Mouse (Mus musculus) layer of hippocampus, postnatal 14 days (tissue): ENCODE measurements around the gene Ppm1b. TPM values are rescaled to one million over a fixed set of nuclear protein-coding genes. Genes with fewer than 3 reads are reported as not detected.

Source experiments
- DNase-seq, 2 experiments: peaks; one replicate each; pipeline ENCODE4 v3.0.0; 2021 to 2022; ENCODE audit warnings: low spot score in 2 of 2, mixed read lengths in 1 of 2
- total RNA-seq, 2 experiments: library from RNA; stranded (reverse); gene quantifications; 2 replicates each; pipeline ENCODE4 v1.2.3; 2021

Ppm1b gene
- total RNA-seq, 2 experiments from 2014 or later = 119 to 125 TPM

- DNase-seq = peak; percentile 99 to 100
Observed at GRCm38 (mm10) chr17:84957487-84958259, 1.1 kb downstream of the Ppm1b start.

DNA sequence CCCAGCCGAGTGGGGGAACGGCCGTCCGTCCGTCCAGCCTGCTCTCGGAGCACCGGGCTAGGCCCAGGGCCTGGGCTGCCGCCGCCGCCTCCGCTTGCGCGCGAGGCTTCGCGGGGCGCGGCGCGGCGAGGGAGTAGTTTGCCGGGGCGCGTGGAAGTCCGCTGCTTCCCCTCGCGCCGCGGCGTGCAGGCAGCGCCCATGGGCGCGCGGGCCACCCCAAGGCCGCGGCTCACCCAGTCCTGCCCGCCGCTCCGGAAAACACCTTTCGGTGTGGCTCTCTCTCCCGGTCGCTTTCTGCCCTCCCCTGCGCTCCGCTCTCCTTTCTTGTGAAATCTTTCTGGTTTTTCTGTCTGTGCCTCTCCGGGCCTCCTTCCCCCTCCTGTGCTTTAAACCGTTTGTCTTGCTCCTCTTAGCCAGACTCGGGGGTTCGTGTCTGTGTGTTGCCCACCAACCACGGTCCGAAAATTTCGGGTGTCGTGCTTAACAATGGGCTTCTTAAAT is 1.9 kb downstream of the Ppm1b start:
- DNase-seq = no peak

DNA sequence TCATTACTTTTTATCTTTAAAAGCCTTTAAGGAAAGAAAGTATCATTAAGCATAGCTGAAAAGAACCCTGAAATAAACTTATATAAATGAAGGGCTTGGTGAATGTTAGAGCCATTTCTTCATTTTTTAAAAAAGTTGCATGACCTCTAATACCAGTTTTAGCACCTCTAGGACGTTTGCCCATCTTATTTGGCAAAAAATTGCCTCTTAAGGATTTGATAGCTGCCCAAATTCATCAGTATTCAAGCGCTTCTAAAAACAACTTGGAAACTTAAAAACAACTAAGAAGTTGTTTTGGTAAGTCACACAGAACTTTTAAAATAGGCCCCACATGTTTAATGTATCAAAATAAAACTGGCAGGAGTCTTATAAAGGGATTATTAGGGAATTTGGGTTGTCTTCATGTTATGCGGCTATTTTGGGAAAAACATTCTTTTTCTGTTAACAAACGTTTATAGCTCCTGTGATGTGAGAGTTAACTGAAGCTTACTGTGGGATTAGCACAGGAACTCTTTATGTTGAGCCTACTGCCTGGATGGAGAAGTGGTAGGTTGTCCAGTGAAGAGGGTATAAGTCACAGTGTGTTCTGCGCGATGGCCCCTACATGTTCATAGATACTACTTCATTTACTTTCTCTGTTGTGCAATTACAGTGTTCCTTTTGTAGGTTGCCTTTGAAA is 2.6 kb downstream of the Ppm1b start:
- DNase-seq = no peak

- no peak for DNase-seq
Observed at GRCm38 (mm10) chr17:84959665-84960020, 3.1 kb downstream of the Ppm1b start.

- no peak for DNase-seq
Observed at GRCm38 (mm10) chr17:84960136-84960535, 3.6 kb downstream of the Ppm1b start.

- no peak for DNase-seq
Observed at GRCm38 (mm10) chr17:84962046-84962445, 5.5 kb downstream of the Ppm1b start.

DNA sequence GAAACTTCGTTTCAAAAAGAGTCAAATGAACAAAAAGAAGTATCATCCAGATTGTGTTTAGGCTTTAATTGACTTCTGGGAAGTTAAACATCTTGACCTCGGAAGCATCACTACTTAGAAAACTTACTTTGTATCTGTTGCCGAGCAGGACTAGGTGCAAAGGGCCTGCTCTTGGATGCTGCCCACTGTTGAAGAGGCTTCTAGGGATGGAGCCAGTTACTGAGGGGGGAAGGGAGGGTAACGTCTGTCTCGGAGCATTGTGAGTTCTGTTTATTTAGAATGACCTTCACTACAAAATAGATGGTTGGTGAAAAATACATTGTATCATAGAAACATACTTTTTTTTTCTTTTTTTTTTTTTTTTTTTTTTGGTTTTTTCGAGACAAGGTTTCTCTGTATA is 7.1 kb downstream of the Ppm1b start:
- DNase-seq = no peak

GRCm38 (mm10) chr17:84966231-84966630 is 9.7 kb downstream of the Ppm1b start:
- no peak for DNase-seq

DNA sequence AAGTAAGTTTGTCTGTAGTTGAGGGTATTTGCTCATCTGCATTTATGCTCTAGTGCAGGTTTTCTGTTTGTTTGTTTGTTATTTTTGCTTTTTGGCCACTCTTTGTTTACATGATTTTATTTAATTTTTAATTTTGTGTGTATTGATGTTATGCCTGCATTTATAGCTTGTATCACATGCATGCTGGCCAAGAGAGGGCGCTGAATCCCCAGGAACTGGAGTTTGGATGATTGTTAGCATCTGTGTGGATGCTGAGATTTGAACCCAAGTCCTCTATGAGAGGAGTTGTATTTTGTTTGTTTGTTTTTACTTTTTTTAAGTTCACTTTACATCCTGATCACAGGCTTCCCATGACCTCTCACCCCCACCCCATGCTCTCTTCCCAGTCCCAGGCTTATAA is 10.5 kb downstream of the Ppm1b start:
- no peak for DNase-seq

GRCm38 (mm10) chr17:84969916-84970315 is 13.4 kb downstream of the Ppm1b start:
- DNase-seq = no peak

- DNase-seq = no peak
Observed at GRCm38 (mm10) chr17:84981721-84982120, 25.2 kb downstream of the Ppm1b start.

DNA sequence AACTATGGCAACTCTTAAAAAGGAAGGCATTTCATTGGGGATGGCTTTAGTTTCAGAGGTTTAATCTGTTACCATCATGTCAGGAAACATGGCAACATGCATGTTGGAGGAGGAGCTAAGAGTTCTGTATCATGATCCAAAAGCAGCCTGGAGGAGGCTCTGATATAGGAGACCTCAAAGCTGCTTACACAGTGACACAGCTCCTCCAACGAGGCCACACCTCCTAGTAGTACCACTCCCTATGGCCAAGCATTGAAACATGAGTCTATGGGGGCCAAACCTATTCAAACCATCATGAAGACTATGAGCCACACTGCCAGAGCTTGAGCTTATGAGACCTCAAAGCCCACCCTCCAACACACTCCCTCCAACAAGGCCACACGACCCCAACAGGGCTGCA is 26.2 kb downstream of the Ppm1b start:
- DNase-seq = no peak

GRCm38 (mm10) chr17:84986368-84986767 is 29.8 kb downstream of the Ppm1b start:
- no peak for DNase-seq

DNA sequence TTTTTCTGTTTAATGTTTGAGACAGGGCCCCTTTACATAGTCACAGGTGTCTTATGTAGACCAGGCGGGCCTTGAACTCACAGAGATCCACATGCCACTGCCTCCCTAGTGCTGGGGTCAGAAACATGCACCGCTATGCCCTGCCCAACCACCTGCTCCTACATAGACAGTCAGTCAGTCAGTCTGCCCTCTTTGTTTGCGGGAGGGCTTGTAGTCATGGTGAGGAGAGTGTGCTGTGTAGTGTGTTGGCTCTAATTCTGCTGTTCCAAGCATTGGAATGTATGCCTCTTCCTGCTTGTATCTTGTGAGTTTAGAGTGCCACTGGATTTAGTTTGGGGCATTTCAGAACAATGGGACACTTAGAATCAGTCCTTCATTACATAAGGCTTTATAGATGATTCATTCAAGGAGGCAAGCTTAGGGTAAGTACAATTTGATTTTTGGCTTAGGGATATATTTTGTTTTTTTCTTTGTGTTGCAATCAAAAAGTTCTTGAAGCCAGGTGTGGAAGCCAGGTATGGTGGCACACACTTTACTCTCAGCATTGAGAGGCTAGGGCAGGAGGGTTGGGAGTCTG is 31.4 kb downstream of the Ppm1b start:
- no peak for DNase-seq

GRCm38 (mm10) chr17:84988514-84988913 is 32.0 kb downstream of the Ppm1b start:
- DNase-seq = no peak

GRCm38 (mm10) chr17:84995844-84996243 is 39.3 kb downstream of the Ppm1b start:
- DNase-seq = no peak

GRCm38 (mm10) chr17:84997639-84998038 is 41.1 kb downstream of the Ppm1b start:
- DNase-seq = no peak

GRCm38 (mm10) chr17:84999636-85000035 is 43.1 kb downstream of the Ppm1b start:
- peak in 1 of 2 experiments; percentile 18 for DNase-seq

DNA sequence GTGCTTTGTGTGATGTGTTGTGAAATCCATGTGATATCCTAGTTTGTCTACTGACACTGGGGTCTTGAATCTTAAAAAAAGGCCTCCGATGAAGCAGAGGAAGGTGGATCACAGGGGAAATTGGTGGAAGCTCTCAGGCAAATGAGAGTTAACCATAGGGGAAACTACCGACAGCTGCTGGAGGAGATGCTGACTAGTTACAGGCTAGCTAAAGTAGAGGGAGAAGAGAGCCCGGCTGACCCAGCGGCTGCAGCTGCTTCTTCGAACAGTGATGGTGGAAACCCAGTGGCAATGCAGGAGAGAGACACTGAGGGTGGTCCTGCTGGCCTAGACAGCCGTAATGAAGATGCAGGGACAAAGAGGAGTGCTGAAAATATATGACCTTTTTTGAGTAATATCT is 56.9 kb downstream of the Ppm1b start:
- DNase-seq = no peak

GRCm38 (mm10) chr17:85014632-85015031 is 58.1 kb downstream of the Ppm1b start:
- no peak for DNase-seq

- DNase-seq = no peak
Observed at GRCm38 (mm10) chr17:85018344-85018743, 61.8 kb downstream of the Ppm1b start.

GRCm38 (mm10) chr17:85018794-85019193 is 62.3 kb downstream of the Ppm1b start:
- DNase-seq = no peak
